Mouse (Mus musculus): Measurements from ENCODE around the gene St3gal3. TPM values are rescaled to one million over a fixed set of nuclear protein-coding genes. Genes with fewer than 3 reads are reported as not detected.

St3gal3 gene
- polyA plus RNA-seq, 2 experiments, result 0.85 to 3.2 TPM

- H3K9me3 ChIP-seq (ENCODE audit: control insufficient read depth, low read length), result no peaks in the 10 kb centered on the region
- H3K9ac ChIP-seq (replicated peaks), result no peak overlapping the region
- WGBS (ENCODE audit: insufficient replicate concordance), result 82% methylated on average over 12 of the region's 12 CpGs
- no peaks in the 10 kb centered on the region for H3K36me3 ChIP-seq (replicated peaks; ENCODE audit: control insufficient read depth, insufficient read depth, low read depth)
- no peaks in the 10 kb centered on the region for H3K27me3 ChIP-seq (ENCODE audit: control insufficient read depth, insufficient read depth, low read length)
- no peak overlapping the region for H3K27ac ChIP-seq
- no peak overlapping the region for H3K4me3 ChIP-seq (ENCODE audit: insufficient read depth in 1 of 2, low read depth in 2 of 2, low read length in 2 of 2)
- no peaks in the 10 kb centered on the region for H3K4me1 ChIP-seq (replicated peaks; ENCODE audit: control insufficient read depth in 2 of 2, insufficient read depth in 2 of 2, low read length in 1 of 2)
- no peak overlapping the region for H3K4me2 ChIP-seq (ENCODE audit: low read depth)
- no peak for TF ChIP-seq EP300 (IDR thresholded peaks at IDR 0.05; ENCODE audit: low read depth)
- no peak for TF ChIP-seq CTCF (IDR thresholded peaks at IDR 0.05; ENCODE audit: low read depth)
- no peak for DNase-seq (ENCODE audit: low read depth in 3 of 3, low spot score in 3 of 3)
- ATAC-seq (ENCODE audit: insufficient read depth), result no peak
Observed at GRCm38 (mm10) chr4:117989801-117990200, 144.9 kb downstream of the St3gal3 start.

- H3K27me3 ChIP-seq (ENCODE audit: control insufficient read depth, insufficient read depth, low read length), result no peaks in the 10 kb centered on the region
- ATAC-seq (ENCODE audit: insufficient read depth), result no peak
- no peak overlapping the region for H3K4me3 ChIP-seq (ENCODE audit: insufficient read depth in 1 of 2, low read depth in 2 of 2, low read length in 2 of 2)
- no peak for TF ChIP-seq EP300 (IDR thresholded peaks at IDR 0.05; ENCODE audit: low read depth)
- TF ChIP-seq CTCF (IDR thresholded peaks at IDR 0.05; ENCODE audit: low read depth), result no peak
- no peaks in the 10 kb centered on the region for H3K36me3 ChIP-seq (replicated peaks; ENCODE audit: control insufficient read depth, insufficient read depth, low read depth)
- H3K4me2 ChIP-seq (ENCODE audit: low read depth), result no peak overlapping the region
- H3K9me3 ChIP-seq (ENCODE audit: control insufficient read depth, low read length), result no peaks in the 10 kb centered on the region
- WGBS (ENCODE audit: insufficient replicate concordance), result 21% methylated on average over 8 of the region's 8 CpGs
- H3K9ac ChIP-seq (replicated peaks), result no peak overlapping the region
- H3K4me1 ChIP-seq (replicated peaks; ENCODE audit: control insufficient read depth in 2 of 2, insufficient read depth in 2 of 2, low read length in 1 of 2), result no peaks in the 10 kb centered on the region
- H3K27ac ChIP-seq, result no peak overlapping the region
- no peak for DNase-seq (ENCODE audit: low read depth in 3 of 3, low spot score in 3 of 3)
Observed at GRCm38 (mm10) chr4:117986766-117987165, 147.9 kb downstream of the St3gal3 start.

GRCm38 (mm10) chr4:117984993-117985587 lies 149.6 kb downstream of the St3gal3 start:
- Histone ChIP-seq H3K9me3 (ENCODE audit: control insufficient read depth, low read length) (no peaks in the 10 kb centered on the region), H3K27me3 (ENCODE audit: control insufficient read depth, insufficient read depth, low read length) (no peaks in the 10 kb centered on the region), H3K4me1 (replicated peaks; ENCODE audit: control insufficient read depth in 2 of 2, insufficient read depth in 2 of 2, low read length in 1 of 2) (no peaks in the 10 kb centered on the region), H3K36me3 (replicated peaks; ENCODE audit: control insufficient read depth, insufficient read depth, low read depth) (no peaks in the 10 kb centered on the region), H3K4me3 (ENCODE audit: insufficient read depth in 1 of 2, low read depth in 2 of 2, low read length in 2 of 2) (no peak overlapping the region), H3K4me2 (ENCODE audit: low read depth) (no peak overlapping the region), H3K27ac (no peak overlapping the region), H3K9ac (replicated peaks) (no peak overlapping the region)
- 76% methylated on average over 8 of the region's 8 CpGs for WGBS (ENCODE audit: insufficient replicate concordance)
- TF ChIP-seq CTCF (IDR thresholded peaks at IDR 0.05; ENCODE audit: low read depth) (no peak), EP300 (IDR thresholded peaks at IDR 0.05; ENCODE audit: low read depth) (no peak)
- DNase-seq (ENCODE audit: low read depth in 3 of 3, low spot score in 3 of 3) (no peak), ATAC-seq (ENCODE audit: insufficient read depth) (no peak)

GRCm38 (mm10) chr4:117984206-117984605 lies 150.5 kb downstream of the St3gal3 start:
- Histone ChIP-seq H3K27me3 (ENCODE audit: control insufficient read depth, insufficient read depth, low read length) (no peaks in the 10 kb centered on the region), H3K9me3 (ENCODE audit: control insufficient read depth, low read length) (no peaks in the 10 kb centered on the region), H3K4me1 (replicated peaks; ENCODE audit: control insufficient read depth in 2 of 2, insufficient read depth in 2 of 2, low read length in 1 of 2) (no peaks in the 10 kb centered on the region), H3K36me3 (replicated peaks; ENCODE audit: control insufficient read depth, insufficient read depth, low read depth) (no peaks in the 10 kb centered on the region), H3K9ac (replicated peaks) (no peak overlapping the region), H3K4me3 (ENCODE audit: insufficient read depth in 1 of 2, low read depth in 2 of 2, low read length in 2 of 2) (no peak overlapping the region), H3K4me2 (ENCODE audit: low read depth) (no peak overlapping the region), H3K27ac (no peak overlapping the region)
- 83% methylated on average over 3 of the region's 3 CpGs for WGBS (ENCODE audit: insufficient replicate concordance)
- ATAC-seq (ENCODE audit: insufficient read depth) (no peak), DNase-seq (ENCODE audit: low read depth in 3 of 3, low spot score in 3 of 3) (no peak)
- TF ChIP-seq EP300 (IDR thresholded peaks at IDR 0.05; ENCODE audit: low read depth) (no peak), CTCF (IDR thresholded peaks at IDR 0.05; ENCODE audit: low read depth) (no peak)

DNA sequence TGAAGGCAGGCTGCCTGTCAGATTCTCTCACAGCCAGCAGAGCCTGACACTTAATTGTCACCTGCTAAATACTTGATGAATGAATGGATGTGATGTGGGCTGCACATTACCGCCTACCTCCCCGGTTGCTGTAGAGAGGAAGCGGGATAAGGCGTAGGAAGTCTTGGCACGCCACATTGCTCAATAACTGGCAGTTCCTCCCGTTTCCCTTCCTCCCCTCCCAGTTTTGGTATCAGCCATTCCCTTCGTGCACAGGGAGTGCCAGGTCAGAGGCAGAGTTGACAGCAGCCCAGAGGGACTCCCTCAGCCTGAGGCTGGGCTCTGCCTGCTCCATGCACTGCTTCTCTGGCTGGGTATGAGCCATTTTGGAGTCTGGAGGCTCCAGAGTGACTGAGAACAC lies 152.0 kb downstream of the St3gal3 start:
- ATAC-seq (ENCODE audit: insufficient read depth), result no peak
- WGBS (ENCODE audit: insufficient replicate concordance), result 53% methylated on average over 7 of the region's 7 CpGs

More for the DNA sequence above, 152.0 kb downstream of the St3gal3 start:
- H3K27ac ChIP-seq, result no peak overlapping the region
- no peak overlapping the region for H3K4me2 ChIP-seq (ENCODE audit: low read depth)
- H3K4me1 ChIP-seq (replicated peaks; ENCODE audit: control insufficient read depth in 2 of 2, insufficient read depth in 2 of 2, low read length in 1 of 2), result no peaks in the 10 kb centered on the region
- no peak for DNase-seq (ENCODE audit: low read depth in 3 of 3, low spot score in 3 of 3)
- no peak overlapping the region for H3K9ac ChIP-seq (replicated peaks)
- TF ChIP-seq CTCF (IDR thresholded peaks at IDR 0.05; ENCODE audit: low read depth), result no peak
- TF ChIP-seq EP300 (IDR thresholded peaks at IDR 0.05; ENCODE audit: low read depth), result no peak
- H3K4me3 ChIP-seq (ENCODE audit: insufficient read depth in 1 of 2, low read depth in 2 of 2, low read length in 2 of 2), result no peak overlapping the region
- no peaks in the 10 kb centered on the region for H3K9me3 ChIP-seq (ENCODE audit: control insufficient read depth, low read length)
- H3K36me3 ChIP-seq (replicated peaks; ENCODE audit: control insufficient read depth, insufficient read depth, low read depth), result no peaks in the 10 kb centered on the region
- H3K27me3 ChIP-seq (ENCODE audit: control insufficient read depth, insufficient read depth, low read length), result no peaks in the 10 kb centered on the region
